Mouse (Mus musculus) gastrocnemius, adult 18-20 months (tissue): ENCODE measurements around the gene Lamc1. TPM values are rescaled to one million over a fixed set of nuclear protein-coding genes. Genes with fewer than 3 reads are reported as not detected.

Experiments used
- DNase-seq: peaks from one replicate; pipeline ENCODE4 v3.0.0; 2021; ENCODE audit warnings: low spot score
- total RNA-seq, 2 experiments: library from RNA; stranded (reverse); gene quantifications; 2 replicates each; pipeline ENCODE4 v1.2.3; 2021

Gene Lamc1
- total RNA-seq, 2 experiments from 2014 or later = 44.8 to 52.1 TPM

GRCm38 (mm10) chr1:153268306-153268705 lies 64.3 kb downstream of the Lamc1 start:
- DNase-seq = no peak

DNA sequence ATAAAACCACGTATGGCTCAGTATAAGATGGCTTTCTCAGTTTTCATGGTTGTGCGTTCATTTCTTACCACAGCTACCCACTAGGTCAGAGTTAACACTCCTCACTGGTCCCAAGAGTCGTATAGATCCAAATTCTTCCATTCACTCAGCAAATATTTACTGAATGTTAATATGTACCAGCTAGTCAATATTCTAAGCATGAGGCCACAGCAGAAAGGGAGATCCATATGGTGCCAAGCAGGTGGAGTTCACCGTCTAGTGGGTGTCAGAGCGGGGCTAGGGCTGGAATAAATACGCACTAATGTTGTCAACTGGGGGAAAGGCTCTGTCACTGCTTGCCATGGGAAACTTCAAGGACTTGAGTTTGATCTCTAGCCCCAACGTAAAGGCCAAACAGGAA lies 64.9 kb downstream of the Lamc1 start:
- DNase-seq = no peak

DNA sequence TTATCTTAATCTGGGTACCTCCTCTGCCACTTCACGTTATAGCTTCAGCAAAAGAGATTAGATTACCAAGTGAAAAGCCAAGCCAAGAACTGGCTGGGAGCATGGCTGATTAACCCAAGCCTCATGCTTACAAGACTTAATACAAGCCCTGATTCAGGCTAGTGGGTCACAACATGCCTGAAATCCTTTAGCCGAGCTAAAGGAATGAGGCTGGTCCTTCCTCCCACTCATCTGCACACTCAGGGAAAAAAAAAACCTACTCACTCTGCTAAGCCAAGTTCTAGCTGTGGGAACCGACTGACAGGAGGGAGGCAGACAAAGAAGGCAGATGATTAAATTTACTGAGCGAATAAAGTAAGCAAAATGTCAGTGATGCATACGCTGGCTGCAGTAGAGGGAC lies 65.7 kb downstream of the Lamc1 start:
- no peak for DNase-seq

DNA sequence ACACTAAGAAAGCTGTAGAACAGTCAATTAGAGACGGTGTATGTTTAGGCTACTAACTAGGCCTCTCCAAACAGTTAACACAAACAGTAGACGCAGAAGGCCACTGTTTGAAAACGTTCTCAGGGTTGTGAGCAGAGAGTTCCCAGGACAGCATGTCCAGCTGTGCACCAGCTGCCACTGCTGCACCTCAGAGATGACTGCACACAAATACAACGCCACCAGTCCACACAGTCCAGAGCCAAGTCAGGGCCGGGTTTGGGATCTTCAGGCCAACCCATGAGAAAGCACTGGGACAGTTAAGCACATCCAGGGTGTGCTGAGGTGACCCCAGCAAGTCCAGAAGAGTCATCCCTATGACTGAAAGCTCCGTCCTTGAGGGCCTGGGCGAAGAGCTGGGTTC lies 67.0 kb downstream of the Lamc1 start:
- peak; percentile 35 for DNase-seq

- DNase-seq = no peak
These were observed 67.5 kb downstream of the Lamc1 start for GRCm38 (mm10) chr1:153265066-153265465.

DNA sequence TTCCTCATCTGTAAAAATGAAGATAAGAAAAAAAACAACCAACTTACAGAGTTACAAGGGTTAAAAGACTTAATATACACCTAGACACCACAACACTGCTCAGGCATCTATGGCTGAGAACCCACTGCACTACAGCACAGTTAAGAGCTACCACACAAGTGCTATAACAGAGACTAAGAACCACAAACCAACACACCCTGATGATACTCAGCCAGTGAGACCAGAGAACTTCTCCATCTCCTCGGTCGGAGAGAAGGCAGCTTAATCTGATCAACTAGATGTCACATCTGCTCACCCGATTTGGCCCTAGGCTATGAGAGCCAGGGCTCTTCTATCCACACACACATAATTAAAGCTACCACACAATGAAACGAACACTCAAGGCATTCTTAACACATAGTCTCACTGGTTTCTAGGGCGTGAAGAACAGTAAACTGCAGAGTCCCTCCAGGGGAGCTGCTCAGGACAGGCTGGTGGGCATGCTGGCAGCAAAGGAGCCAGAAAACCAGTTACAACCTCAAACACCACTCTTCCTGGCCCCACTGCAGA lies 72.8 kb downstream of the Lamc1 start:
- DNase-seq = no peak

- peak; percentile 61 for DNase-seq
These were observed 79.9 kb downstream of the Lamc1 start for GRCm38 (mm10) chr1:153252540-153253210.

DNA sequence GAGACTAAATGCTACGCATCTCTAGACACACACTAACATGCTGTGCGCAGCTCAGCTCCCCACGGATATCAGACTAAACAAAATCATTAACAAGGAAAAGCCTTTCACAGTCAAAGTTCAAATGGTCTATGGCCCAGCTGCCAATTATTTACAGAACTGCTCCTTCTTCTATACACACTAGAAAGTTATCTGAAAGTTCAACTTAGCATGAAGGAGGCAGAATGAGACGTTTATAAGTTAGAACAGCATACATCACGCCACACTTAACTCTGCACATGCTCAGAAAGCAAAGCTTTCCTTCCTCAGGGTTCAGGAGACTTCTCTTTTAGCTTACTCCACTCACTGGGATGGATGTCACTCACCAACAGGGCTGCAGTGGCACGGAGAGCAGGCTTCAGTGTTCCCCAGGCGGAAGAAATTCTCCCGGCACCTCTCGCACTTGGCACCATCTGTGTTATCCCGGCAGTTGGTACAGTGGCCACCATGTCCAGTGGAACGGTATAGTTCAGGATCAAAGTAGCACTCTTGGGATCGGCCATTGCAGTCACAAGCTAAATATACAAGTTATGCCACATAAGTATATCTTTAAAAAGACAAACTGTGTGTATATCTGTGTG lies 80.9 kb downstream of the Lamc1 start:
- no peak for DNase-seq

- no peak for DNase-seq
These were observed 91.2 kb downstream of the Lamc1 start for GRCm38 (mm10) chr1:153241346-153241745.

DNA sequence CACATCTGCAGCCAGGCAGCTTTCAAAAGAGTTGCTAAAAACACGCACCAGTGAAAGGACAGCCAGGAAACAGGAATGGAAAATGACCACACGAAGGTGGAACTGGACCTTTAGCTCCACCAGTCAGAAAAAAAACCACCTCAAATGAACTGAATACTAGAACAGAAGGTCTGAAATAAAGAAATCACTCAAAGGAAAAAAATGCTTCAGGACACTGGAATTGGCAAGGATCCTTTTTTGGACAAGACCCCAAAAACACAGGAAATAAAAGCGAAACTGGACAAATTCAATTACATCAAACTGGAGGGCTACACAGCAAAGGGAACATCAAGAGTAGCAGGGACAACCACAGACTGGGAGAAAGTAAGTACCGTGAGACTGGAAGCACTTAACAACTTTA lies 97.0 kb downstream of the Lamc1 start:
- DNase-seq = peak; percentile 61

- no peak for DNase-seq
These were observed 100.9 kb downstream of the Lamc1 start for GRCm38 (mm10) chr1:153231681-153232080.

GRCm38 (mm10) chr1:153227916-153228315 lies 104.7 kb downstream of the Lamc1 start:
- no peak for DNase-seq

GRCm38 (mm10) chr1:153227096-153227495 lies 105.5 kb downstream of the Lamc1 start:
- DNase-seq = no peak

GRCm38 (mm10) chr1:153225786-153226725 lies 106.5 kb downstream of the Lamc1 start:
- DNase-seq = peak; percentile 73

DNA sequence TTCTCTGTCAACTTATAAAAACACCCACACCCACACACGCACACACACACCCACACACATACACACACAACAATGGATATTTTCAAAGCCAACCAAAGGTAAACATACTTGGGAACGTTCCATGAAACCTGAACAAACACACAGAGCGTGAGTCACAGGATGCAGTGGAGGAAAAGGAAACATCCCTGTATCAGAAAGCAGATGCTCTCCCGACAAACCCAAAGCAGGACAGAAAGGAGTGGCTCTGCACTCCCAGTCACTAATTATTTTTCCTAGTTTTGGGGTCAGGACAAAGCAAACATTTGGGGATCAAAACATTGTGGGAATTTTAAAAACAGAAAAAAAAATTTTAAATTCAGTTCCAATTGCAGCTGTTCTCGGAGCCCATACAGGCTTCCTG lies 108.3 kb downstream of the Lamc1 start:
- DNase-seq = no peak

DNA sequence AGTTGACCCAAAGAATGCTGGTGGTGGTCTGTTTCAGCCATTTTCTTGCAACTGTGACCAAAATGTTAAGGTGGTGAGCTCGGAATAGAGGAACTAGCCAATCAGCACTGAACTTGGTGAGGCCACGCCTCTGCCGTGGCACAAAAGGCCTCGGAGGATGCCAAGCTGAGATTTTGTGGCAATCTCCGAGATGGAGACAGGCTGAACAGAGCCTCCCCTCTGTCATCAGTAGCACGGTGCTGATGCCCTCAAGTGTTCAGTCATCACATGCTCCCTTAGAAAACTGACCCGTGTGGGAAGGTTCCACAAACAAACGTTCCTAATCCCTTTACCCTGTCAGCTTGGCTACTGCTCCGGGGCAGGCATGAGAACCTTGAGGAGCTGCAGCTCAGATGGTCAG lies 113.2 kb downstream of the Lamc1 start:
- DNase-seq = no peak

DNA sequence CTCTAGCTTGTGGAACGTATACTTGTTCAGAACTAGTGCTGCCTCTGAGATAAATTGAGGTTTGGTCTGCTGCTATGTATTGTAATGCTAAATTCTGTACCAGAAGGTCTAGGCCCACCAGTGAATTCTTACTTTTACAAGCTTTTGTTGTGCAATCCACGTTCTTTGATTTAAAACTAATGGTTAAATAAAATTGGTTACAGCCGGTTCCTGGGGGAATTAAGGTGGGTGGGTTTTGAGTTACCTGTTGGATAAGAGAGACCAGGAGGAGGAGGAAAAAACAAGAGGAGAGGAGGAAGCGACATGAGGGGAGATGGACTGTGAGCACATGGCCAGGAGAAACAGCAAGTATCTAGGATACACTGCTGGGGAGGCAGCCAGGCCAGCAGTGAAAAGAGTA lies 116.1 kb downstream of the Lamc1 start:
- no peak for DNase-seq

- no peak for DNase-seq
These were observed 116.9 kb downstream of the Lamc1 start for GRCm38 (mm10) chr1:153215676-153216075.

DNA sequence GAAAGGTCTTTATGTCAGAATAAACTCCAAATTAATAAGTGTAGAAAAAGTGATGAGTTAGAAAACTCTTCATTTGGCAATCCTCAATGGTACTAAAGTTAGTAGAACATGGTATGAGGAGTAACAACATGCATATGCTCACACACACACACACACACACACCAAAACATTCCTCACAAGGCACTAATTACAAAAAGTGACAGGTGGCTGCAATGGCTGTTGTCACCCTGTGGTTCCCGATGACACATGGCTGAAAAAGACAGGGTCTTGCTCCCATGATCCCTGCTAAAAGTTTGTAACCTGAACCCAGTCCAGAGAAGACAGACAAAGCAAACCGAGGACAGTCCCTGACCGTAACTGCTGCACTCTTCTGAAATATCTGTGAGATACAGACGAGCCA lies 121.6 kb downstream of the Lamc1 start:
- DNase-seq = no peak

GRCm38 (mm10) chr1:153210198-153210597 lies 122.4 kb downstream of the Lamc1 start:
- DNase-seq = no peak

GRCm38 (mm10) chr1:153202195-153202594 lies 130.4 kb downstream of the Lamc1 start:
- no peak for DNase-seq

DNA sequence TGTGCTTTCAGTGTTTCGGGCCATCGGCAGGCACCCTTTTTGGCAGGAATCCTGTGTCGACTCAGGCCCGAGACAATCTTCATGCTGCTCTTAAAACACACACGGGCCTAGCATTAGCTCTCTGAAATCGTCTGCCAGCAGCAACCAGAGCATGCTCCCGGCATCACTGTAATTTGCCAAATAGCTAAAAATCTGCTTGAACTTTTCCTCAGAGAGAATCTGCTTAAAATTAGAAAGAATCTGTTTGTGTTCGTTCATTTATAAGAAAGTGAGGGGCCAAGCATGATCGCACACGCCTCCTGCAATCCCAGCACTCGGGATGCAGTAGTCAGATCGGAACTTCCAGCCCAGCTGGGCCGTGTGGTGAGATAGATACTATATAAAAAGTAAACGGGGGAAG lies 131.1 kb downstream of the Lamc1 start:
- no peak for DNase-seq
